Mouse (Mus musculus): ENCODE data around the gene 1700023F06Rik.

DNA sequence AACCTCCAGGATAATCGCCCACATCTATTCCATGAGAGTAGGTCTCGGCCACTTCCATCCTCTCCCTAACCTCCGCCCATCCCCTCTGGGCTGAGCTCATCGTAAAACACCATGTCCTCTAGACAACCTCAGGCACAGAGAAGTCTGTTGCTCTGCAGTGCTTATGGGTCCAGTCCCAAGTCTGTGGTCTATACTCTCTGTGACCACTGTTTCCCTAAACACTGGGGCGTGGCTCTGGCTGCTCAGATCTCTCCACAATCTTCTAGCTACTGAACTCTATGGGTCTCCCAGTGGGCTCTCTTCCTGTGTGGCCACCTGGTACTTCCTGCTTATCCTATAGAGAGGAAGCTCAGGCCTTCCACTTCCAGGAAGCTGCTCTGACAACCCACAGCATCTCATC is 45.2 kb upstream of the 1700023F06Rik start:
- no peak for TF ChIP-seq CTCF (IDR thresholded peaks at IDR 0.05)
- no peak for TF ChIP-seq EP300 (IDR thresholded peaks at IDR 0.05)

All from lung, postnatal 0 days (tissue).